Mouse (Mus musculus): ENCODE measurements around the gene Myo1a.
"Not testable (repeated sequence)": the region's sequence is repeated elsewhere in the genome, so short reads cannot be mapped to it uniquely, and the experiment has no call there.

Myo1a gene

DNA sequence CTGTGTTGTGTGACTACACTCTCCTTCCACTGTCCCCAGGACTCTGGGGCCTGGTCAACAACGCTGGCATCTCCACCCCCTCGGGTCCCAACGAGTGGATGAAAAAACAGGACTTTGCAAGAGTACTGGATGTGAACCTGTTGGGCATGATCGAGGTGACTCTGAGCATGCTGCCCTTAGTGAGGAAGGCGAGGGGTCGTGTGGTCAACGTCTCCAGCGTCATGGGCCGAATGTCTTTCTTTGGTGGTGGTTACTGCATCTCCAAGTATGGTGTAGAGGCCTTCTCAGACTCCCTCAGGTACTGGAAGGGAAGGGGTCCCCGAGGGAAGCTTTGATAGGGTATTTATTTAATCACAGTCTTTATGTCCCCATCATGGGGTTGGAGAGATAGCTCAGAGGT is 58.0 kb downstream of the Myo1a start:
- DNase-seq (ENCODE audit: low spot score): not testable (repeated sequence)

DNA sequence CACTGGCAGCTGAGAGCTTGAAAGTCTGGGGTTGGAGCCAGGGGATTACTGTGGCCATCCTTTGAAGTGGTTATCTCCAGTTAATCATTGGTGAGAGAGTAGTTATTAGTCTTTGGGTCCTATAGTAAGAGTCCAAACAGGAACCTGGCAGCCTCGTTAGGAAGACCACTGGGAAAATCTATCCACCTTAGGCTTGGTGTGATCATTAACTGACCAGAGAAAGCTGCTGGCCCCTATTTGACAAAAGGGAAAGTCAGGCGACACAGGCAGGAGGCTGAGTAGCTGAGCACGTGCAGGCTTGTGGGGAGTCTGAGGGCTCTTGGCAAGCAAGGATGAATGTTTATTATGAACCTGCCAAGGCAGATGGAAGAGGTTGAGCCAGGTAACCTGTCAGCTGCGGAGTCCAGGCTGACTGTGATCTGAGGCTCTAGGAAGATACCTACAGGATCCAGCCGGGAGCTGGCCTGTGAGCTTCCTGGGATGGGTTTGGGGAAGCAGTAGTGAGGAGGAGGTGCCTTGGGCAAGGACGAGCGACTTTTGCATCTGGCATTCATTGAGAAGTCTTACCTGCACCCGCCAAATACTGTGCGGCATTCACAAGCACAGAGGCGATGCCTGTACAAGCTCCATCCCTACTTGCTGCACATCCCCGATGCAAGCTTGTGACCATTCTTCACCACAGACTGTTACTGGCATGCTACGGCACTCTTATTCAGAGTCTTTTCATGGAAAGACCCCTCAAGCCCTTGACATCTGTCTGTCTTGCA is 59.1 kb downstream of the Myo1a start:
- no peak for DNase-seq (ENCODE audit: low spot score)

DNA sequence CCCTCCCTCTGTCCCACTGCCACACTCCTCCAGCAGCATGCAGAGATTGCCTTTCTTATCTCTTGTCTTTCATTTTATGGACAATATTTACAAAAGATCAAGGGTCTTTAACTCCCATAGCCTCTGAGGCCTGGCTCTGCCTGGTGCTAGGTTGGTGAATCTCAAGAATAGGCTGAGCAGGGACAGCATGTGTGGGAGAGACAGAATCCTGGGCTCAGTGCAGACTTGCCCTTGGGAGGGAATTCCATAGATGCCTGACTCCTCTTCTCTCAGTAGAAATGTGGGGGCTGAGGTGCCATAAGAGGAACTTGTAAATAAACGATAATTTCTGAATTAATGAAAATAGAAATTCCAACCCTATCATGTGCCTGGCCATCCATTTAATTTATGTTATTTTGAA is 61.6 kb downstream of the Myo1a start:
- no peak for DNase-seq (ENCODE audit: low spot score)

Measured in layer of hippocampus, adult 11-12 months (tissue).